Comparison of ENCODE assay signal across 7 mouse cellular contexts in the genomic region with DNA sequence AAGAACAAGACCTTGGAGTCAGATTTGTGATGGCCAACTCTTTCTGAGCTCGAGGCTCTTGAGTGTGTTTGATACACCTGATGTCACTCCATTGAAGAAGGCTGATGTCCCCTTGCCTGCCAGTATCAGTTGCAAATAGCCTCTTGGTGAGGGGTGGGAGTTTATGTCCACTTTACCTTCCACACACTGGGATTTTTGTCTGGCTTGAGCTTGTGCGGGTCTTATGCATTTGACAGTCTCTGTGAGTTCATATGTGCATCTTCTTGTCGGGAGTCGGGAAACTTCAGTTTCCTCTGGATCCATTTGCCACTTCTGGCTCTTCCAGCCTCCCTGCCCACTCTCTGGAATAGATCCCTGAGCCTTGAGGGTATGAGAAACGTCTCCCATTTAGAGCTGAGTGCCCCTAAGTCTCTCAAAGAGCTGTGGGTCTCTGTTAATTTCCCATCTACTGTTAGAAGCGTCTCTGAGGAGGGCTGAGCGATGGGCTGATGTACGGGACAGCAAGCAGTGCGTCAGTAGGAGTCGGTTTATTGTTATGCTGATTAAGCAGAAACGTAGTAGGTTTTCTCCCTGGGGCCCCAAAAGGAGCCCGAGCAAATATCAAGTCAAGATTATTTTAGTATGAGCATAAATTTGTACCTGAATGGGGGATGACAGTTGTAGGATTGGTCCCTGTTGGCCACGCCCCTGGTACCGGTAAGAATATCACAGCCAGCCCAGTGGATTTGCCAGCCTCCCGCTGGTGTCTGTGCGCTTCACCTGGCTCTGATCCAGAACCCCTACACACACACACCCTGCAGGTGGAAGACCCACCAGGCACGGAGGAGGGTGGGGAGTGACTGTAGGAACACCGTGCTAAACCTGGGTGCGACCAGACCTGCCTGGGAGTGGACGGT. TPM values are rescaled to one million over a fixed set of nuclear protein-coding genes. Genes with fewer than 3 reads are reported as not detected.
A peak's percentile ranks its signal among the peaks of the same experiment; 100 is the strongest.
DNase-seq lines count a peak whose midpoint lies in the region; ATAC-seq and TF ChIP-seq lines count a peak whose summit lies in the region.

No protein-coding gene starts in this region.

- 6% methylated on average over 20 of the region's 20 CpGs for WGBS in lung, embryonic 15.5 days
- 4% methylated on average over 20 of the region's 20 CpGs for WGBS in limb, embryonic 10.5 days
- WGBS in small intestine, adult 2 months = 11% methylated on average over 20 of the region's 20 CpGs

- no peak for ATAC-seq in lung, embryonic 15.5 days (ENCODE audit: borderline replicate concordance, extremely low read depth, low FRiP score, low TSS enrichment)
- no peak for ATAC-seq in granulocyte monocyte progenitor cell, adult 5-6 weeks (replicated peaks; ENCODE audit: poor library complexity, severe bottlenecking)

- no peak overlapping the region for H3K27ac ChIP-seq in lung, embryonic 15.5 days
- H3K27ac ChIP-seq in embryonic fibroblast, embryonic 13.5 days (ENCODE audit: insufficient read depth, low read length) = no peak overlapping the region
- no peak overlapping the region for H3K27ac ChIP-seq in limb, embryonic 10.5 days
- peak overlapping the region; percentile 23; the same call in 1 of the 2 replicates for H3K27ac ChIP-seq in small intestine, adult 2 months (ENCODE audit: insufficient read depth, low read depth, low read length)

- peak overlapping the region; percentile 36 for H3K4me3 ChIP-seq in lung, embryonic 15.5 days
- H3K4me3 ChIP-seq in embryonic fibroblast, embryonic 13.5 days (ENCODE audit: insufficient read depth, low read length) = peak overlapping the region; percentile 20
- peak overlapping the region; percentile 49 for H3K4me3 ChIP-seq in limb, embryonic 10.5 days
- H3K4me3 ChIP-seq in small intestine, adult 2 months (ENCODE audit: low read depth, low read length) = peak overlapping the region; percentile 68

- H3K9me3 ChIP-seq in lung, embryonic 15.5 days = no peaks in the 10 kb centered on the region
- no peaks in the 10 kb centered on the region for H3K9me3 ChIP-seq in limb, embryonic 10.5 days (replicated peaks)

- peaks cover 32% of the 10 kb centered on the region for H3K27me3 ChIP-seq in lung, embryonic 15.5 days
- H3K27me3 ChIP-seq in limb, embryonic 10.5 days (ENCODE audit: low read depth, poor library complexity, severe bottlenecking) = peaks cover 84% of the 10 kb centered on the region
- H3K27me3 ChIP-seq in small intestine, adult 2 months (ENCODE audit: control insufficient read depth, insufficient read depth, low read length) = no peaks in the 10 kb centered on the region

- H3K4me2 ChIP-seq in lung, embryonic 15.5 days = peak overlapping the region; percentile 82

- no peak for TF ChIP-seq CTCF in embryonic fibroblast, embryonic 13.5 days (IDR thresholded peaks at IDR 0.05; ENCODE audit: borderline replicate concordance, insufficient read depth, low read length)
- no peak for TF ChIP-seq CTCF in small intestine, adult 2 months (IDR thresholded peaks at IDR 0.05; ENCODE audit: extremely low read depth, insufficient read length, insufficient replicate concordance, low read depth, low read length)

- peaks cover 49% of the 10 kb centered on the region for H3K4me1 ChIP-seq in lung, embryonic 15.5 days
- peaks cover 2% of the 10 kb centered on the region; the same call in 1 of the 2 replicates for H3K4me1 ChIP-seq in embryonic fibroblast, embryonic 13.5 days (ENCODE audit: control insufficient read depth, insufficient read depth, low read length)
- peaks cover 43% of the 10 kb centered on the region for H3K4me1 ChIP-seq in limb, embryonic 10.5 days
- H3K4me1 ChIP-seq in small intestine, adult 2 months (ENCODE audit: control insufficient read depth, insufficient read depth, insufficient read length, low read length) = peaks cover 23% of the 10 kb centered on the region

- H3K36me3 ChIP-seq in lung, embryonic 15.5 days = no peaks in the 10 kb centered on the region
- no peaks in the 10 kb centered on the region for H3K36me3 ChIP-seq in limb, embryonic 10.5 days
- H3K36me3 ChIP-seq in small intestine, adult 2 months (ENCODE audit: control insufficient read depth, insufficient read depth, low read length) = no peaks in the 10 kb centered on the region

- no peak; the same call in 1 of the 2 replicates for TF ChIP-seq POLR2A in embryonic fibroblast, embryonic 13.5 days (IDR thresholded peaks at IDR 0.05; ENCODE audit: low read depth, low read length)
- TF ChIP-seq POLR2A in small intestine, adult 2 months (IDR thresholded peaks at IDR 0.05; ENCODE audit: low read depth, low read length) = no peak

- H3K9ac ChIP-seq in lung, embryonic 15.5 days = peak overlapping the region; percentile 34; the same call in 1 of the 2 replicates

- no peak for DNase-seq in lung, adult 18-20 months
- no peak for DNase-seq in limb, embryonic 10.5 days (ENCODE audit: low spot score)
- no peak for DNase-seq in right cerebral cortex, postnatal 25 days

RNA-seq across cellular contexts. Expression of a gene that starts 0.6 kb away (rescaled TPM):
- 19.2 and 20.5 TPM in 2 replicates for polyA plus RNA-seq in lung, embryonic 15.5 days (2015; fragmentation: Nextera tagmentation; extraction: Ambion mirVana)
- polyA plus RNA-seq in embryonic fibroblast, embryonic 13.5 days (2011; ENCODE audit: insufficient read length, low read depth, missing spikeins) = 15.2 and 16.4 TPM in 2 replicates
- polyA plus RNA-seq in limb, embryonic 10.5 days (2016; fragmentation: Nextera tagmentation; extraction: Ambion mirVana) = 3.7 and 4.7 TPM in 2 replicates
- 29.3 and 48.8 TPM in 2 replicates for polyA plus RNA-seq in small intestine, adult 2 months (2012; rRNA removed)
- not detected in 2 replicates for total RNA-seq in granulocyte monocyte progenitor cell, adult 5-6 weeks (2014; fragmentation: Nextera tagmentation)
- not detected in 2 replicates for total RNA-seq in granulocyte monocyte progenitor cell, adult 5-6 weeks (2017)

RNA-seq across cellular contexts. Expression of a gene that starts 25.0 kb away (rescaled TPM):
- 5.9 and 6.0 TPM in 2 replicates for polyA plus RNA-seq in lung, embryonic 15.5 days (2015; fragmentation: Nextera tagmentation; extraction: Ambion mirVana)
- polyA plus RNA-seq in embryonic fibroblast, embryonic 13.5 days (2011; ENCODE audit: insufficient read length, low read depth, missing spikeins) = 1.3 and 2.1 TPM in 2 replicates
- polyA plus RNA-seq in limb, embryonic 10.5 days (2016; fragmentation: Nextera tagmentation; extraction: Ambion mirVana) = 5.8 and 8.4 TPM in 2 replicates
- polyA plus RNA-seq in small intestine, adult 2 months (2012; rRNA removed) = 0.51 and 0.81 TPM in 2 replicates
- total RNA-seq in granulocyte monocyte progenitor cell, adult 5-6 weeks (2014; fragmentation: Nextera tagmentation) = 1.4 and 1.8 TPM in 2 replicates
- 1.4 and 2.6 TPM in 2 replicates for total RNA-seq in granulocyte monocyte progenitor cell, adult 5-6 weeks (2017)
